In the genomic region with DNA sequence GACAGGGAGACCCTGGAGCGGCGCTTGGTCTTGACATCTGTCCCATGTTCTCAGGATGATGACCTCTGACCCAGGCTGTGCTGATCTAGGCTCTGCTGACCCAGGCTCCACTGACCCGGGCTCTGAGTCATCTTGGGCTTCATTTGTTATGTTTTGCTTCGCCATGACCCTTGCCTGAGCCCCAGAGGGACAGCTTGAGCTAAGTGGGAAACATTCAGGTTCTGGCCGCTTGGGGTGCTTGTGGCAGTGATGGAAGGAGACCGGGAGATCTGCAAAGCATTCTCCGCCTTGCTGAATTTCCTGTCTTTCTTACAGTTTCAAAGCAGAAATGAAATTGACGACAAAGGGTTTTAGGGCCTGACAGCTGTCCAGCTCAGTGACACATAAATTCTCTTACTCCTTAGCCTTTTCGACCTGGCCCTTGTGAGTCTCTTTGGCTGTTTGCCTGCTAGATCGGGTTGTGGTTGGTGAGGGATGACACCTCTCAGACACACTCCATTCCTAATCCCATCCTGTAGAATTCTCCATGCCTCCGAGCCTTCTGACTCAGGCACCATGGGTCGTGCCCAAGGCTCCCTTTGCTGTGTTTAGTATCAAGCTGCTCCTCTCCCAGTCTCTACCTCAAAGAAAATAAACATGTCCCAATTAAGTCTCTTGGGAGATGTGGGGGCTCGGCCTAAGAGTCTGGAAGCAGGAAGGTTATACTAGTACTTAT, we compare ENCODE assay signal across 13 mouse cellular contexts. TPM values are rescaled to one million over a fixed set of nuclear protein-coding genes. Genes with fewer than 3 reads are reported as not detected.
DNase-seq lines count a peak whose midpoint lies in the region; ATAC-seq and TF ChIP-seq lines count a peak whose summit lies in the region.
"Had no signal": no experiment of that assay in that cellular context is flagged by ENCODE, and none has a peak within 500 bp of the region (broad histone marks: within the 10 kb centered on the region; RNA-seq: fewer than 3 reads in every experiment).

No protein-coding gene starts in this region.

- no peak overlapping the region for H3K4me2 ChIP-seq in forebrain, embryonic 16.5 days (ENCODE audit: low read length)
- H3K4me2 ChIP-seq in forebrain, embryonic 12.5 days, result no peak overlapping the region
- H3K4me2 ChIP-seq in lung, postnatal 0 days (replicated peaks; ENCODE audit: low read depth, low read length), result no peak overlapping the region
- no peak overlapping the region for H3K4me2 ChIP-seq in intestine, postnatal 0 days (replicated peaks; ENCODE audit: low read depth)
- H3K4me2 ChIP-seq: hindbrain, embryonic 14.5 days; limb, embryonic 12.5 days; midbrain, embryonic 11.5 days; neural tube, embryonic 12.5 days had no signal

- no peak overlapping the region for H3K4me3 ChIP-seq in forebrain, embryonic 16.5 days (replicated peaks; ENCODE audit: low read length)
- H3K4me3 ChIP-seq in forebrain, embryonic 12.5 days (replicated peaks), result no peak overlapping the region
- H3K4me3 ChIP-seq in kidney, adult 2 months (ENCODE audit: insufficient read depth, low read depth, low read length), result no peak overlapping the region
- H3K4me3 ChIP-seq in lung, postnatal 0 days (ENCODE audit: low read depth, low read length), result no peak overlapping the region
- H3K4me3 ChIP-seq in intestine, postnatal 0 days (ENCODE audit: low read depth, low read length), result no peak overlapping the region
- H3K4me3 ChIP-seq: limb, embryonic 12.5 days; neural tube, embryonic 12.5 days had no signal

- TF ChIP-seq EP300 in lung, postnatal 0 days (IDR thresholded peaks at IDR 0.05), result no peak

- H3K27ac ChIP-seq in forebrain, embryonic 16.5 days (ENCODE audit: low read length), result peak overlapping the region; percentile 75
- no peak overlapping the region for H3K27ac ChIP-seq in forebrain, embryonic 12.5 days
- peak overlapping the region; percentile 34; the same call in 1 of the 2 replicates for H3K27ac ChIP-seq in kidney, adult 2 months (ENCODE audit: insufficient read depth, low read depth, low read length)
- H3K27ac ChIP-seq in lung, postnatal 0 days (ENCODE audit: low read length), result no peak overlapping the region
- no peak overlapping the region for H3K27ac ChIP-seq in intestine, postnatal 0 days (ENCODE audit: low read depth, low read length)
- H3K27ac ChIP-seq: hindbrain, embryonic 14.5 days; limb, embryonic 12.5 days; neural tube, embryonic 12.5 days had no signal

- WGBS in forebrain, embryonic 16.5 days, result 77% methylated on average over 13 of the region's 13 CpGs
- WGBS in forebrain, embryonic 12.5 days, result 73% methylated on average over 13 of the region's 13 CpGs
- WGBS in kidney, adult 2 months, result 52% methylated on average over 13 of the region's 13 CpGs
- WGBS in lung, postnatal 0 days, result 47% methylated on average over 13 of the region's 13 CpGs
- 58% methylated on average over 13 of the region's 13 CpGs for WGBS in intestine, postnatal 0 days

- peak; percentile 19; the same call in 1 of the 2 replicates for TF ChIP-seq CTCF in kidney, adult 2 months (conservative IDR thresholded peaks at IDR 0.05; ENCODE audit: insufficient read depth, insufficient read length, low read depth, low read length)
- peak; percentile 47 for TF ChIP-seq CTCF in lung, postnatal 0 days (IDR thresholded peaks at IDR 0.05)
- peak; percentile 39 for TF ChIP-seq CTCF in intestine, postnatal 0 days (IDR thresholded peaks at IDR 0.05; ENCODE audit: low read depth)

- TF ChIP-seq POLR2A in kidney, adult 2 months (IDR thresholded peaks at IDR 0.05; ENCODE audit: low read depth, low read length), result no peak

- H3K9me3 ChIP-seq in forebrain, embryonic 16.5 days (ENCODE audit: control insufficient read depth, low read length), result no peaks in the 10 kb centered on the region
- H3K9me3 ChIP-seq in forebrain, embryonic 12.5 days, result no peaks in the 10 kb centered on the region
- H3K9me3 ChIP-seq in lung, postnatal 0 days (ENCODE audit: low read length), result no peaks in the 10 kb centered on the region
- no peaks in the 10 kb centered on the region for H3K9me3 ChIP-seq in intestine, postnatal 0 days (ENCODE audit: control insufficient read depth)
- H3K9me3 ChIP-seq: limb, embryonic 12.5 days; neural tube, embryonic 12.5 days had no signal

- H3K36me3 ChIP-seq in forebrain, embryonic 16.5 days (ENCODE audit: control insufficient read depth, insufficient read depth), result no peaks in the 10 kb centered on the region
- no peaks in the 10 kb centered on the region for H3K36me3 ChIP-seq in forebrain, embryonic 12.5 days (replicated peaks)
- H3K36me3 ChIP-seq in kidney, adult 2 months (ENCODE audit: control insufficient read depth, insufficient read depth, low read length), result no peaks in the 10 kb centered on the region
- H3K36me3 ChIP-seq in lung, postnatal 0 days (ENCODE audit: insufficient read depth, low read length), result no peaks in the 10 kb centered on the region
- H3K36me3 ChIP-seq in intestine, postnatal 0 days (ENCODE audit: control insufficient read depth, insufficient read depth), result no peaks in the 10 kb centered on the region
- H3K36me3 ChIP-seq: limb, embryonic 12.5 days; neural tube, embryonic 12.5 days had no signal

- H3K9ac ChIP-seq in forebrain, embryonic 16.5 days (replicated peaks; ENCODE audit: low read depth, low read length), result no peak overlapping the region
- no peak overlapping the region for H3K9ac ChIP-seq in forebrain, embryonic 12.5 days
- no peak overlapping the region for H3K9ac ChIP-seq in lung, postnatal 0 days (replicated peaks; ENCODE audit: low read depth)
- H3K9ac ChIP-seq in intestine, postnatal 0 days (ENCODE audit: low read depth, low read length), result no peak overlapping the region
- H3K9ac ChIP-seq: hindbrain, embryonic 14.5 days; limb, embryonic 12.5 days; neural tube, embryonic 12.5 days had no signal

- no peaks in the 10 kb centered on the region for H3K27me3 ChIP-seq in forebrain, embryonic 16.5 days (replicated peaks; ENCODE audit: control insufficient read depth, insufficient read depth, low read length)
- peaks cover 18% of the 10 kb centered on the region for H3K27me3 ChIP-seq in forebrain, embryonic 12.5 days
- H3K27me3 ChIP-seq in kidney, adult 2 months (replicated peaks; ENCODE audit: control insufficient read depth, insufficient read depth, low read length), result no peaks in the 10 kb centered on the region
- H3K27me3 ChIP-seq in lung, postnatal 0 days (replicated peaks; ENCODE audit: insufficient read depth, low read length), result no peaks in the 10 kb centered on the region
- H3K27me3 ChIP-seq in intestine, postnatal 0 days (replicated peaks; ENCODE audit: control insufficient read depth, insufficient read depth, low read length), result 0 out of 2 replicates have a peak, but pooled peaks cover 9% of the 10 kb centered on the region

- peak; percentile 58 for DNase-seq in kidney, adult 2 months
- DNase-seq in kidney, adult 11 months, result no peak
- DNase-seq in lung, postnatal 0 days (ENCODE audit: low spot score), result peak; percentile 43
- DNase-seq in lung, postnatal 36 days, result no peak
- DNase-seq: gastrocnemius, postnatal 36 days had no signal

- H3K4me1 ChIP-seq in forebrain, embryonic 16.5 days (replicated peaks; ENCODE audit: control insufficient read depth, insufficient read depth, low read length), result peaks cover 39% of the 10 kb centered on the region
- peaks cover 31% of the 10 kb centered on the region for H3K4me1 ChIP-seq in forebrain, embryonic 12.5 days
- peaks cover 24% of the 10 kb centered on the region for H3K4me1 ChIP-seq in kidney, adult 2 months (ENCODE audit: control insufficient read depth, insufficient read depth, low read length)
- H3K4me1 ChIP-seq in lung, postnatal 0 days (ENCODE audit: insufficient read depth, low read depth, low read length), result peaks cover 17% of the 10 kb centered on the region; the same call in 1 of the 2 replicates
- H3K4me1 ChIP-seq in intestine, postnatal 0 days (replicated peaks; ENCODE audit: control insufficient read depth, insufficient read depth, low read length), result no peaks in the 10 kb centered on the region

- no peak for ATAC-seq in forebrain, embryonic 16.5 days
- no peak for ATAC-seq in forebrain, embryonic 12.5 days (ENCODE audit: low FRiP score)
- peak; percentile 11; the same call in 1 of the 2 replicates for ATAC-seq in lung, postnatal 0 days
- no peak for ATAC-seq in intestine, postnatal 0 days
- ATAC-seq in erythroid progenitor cell, adult 5-6 weeks (replicated peaks; ENCODE audit: low FRiP score, poor library complexity, severe bottlenecking), result no peak

RNA-seq across cellular contexts. Expression of a gene that starts 3.2 kb away (rescaled TPM):
- 3.2 and 3.3 TPM in 2 replicates for polyA plus RNA-seq in forebrain, embryonic 16.5 days (2015; fragmentation: Nextera tagmentation; extraction: Ambion mirVana)
- 1.8 and 2.9 TPM in 2 replicates for polyA plus RNA-seq in forebrain, embryonic 12.5 days (2016; fragmentation: Nextera tagmentation; extraction: Ambion mirVana)
- polyA plus RNA-seq in kidney, adult 2 months (2012; rRNA removed), result 22.8 and 24.2 TPM in 2 replicates
- polyA plus RNA-seq in lung, postnatal 0 days (2015; fragmentation: Nextera tagmentation; extraction: Ambion mirVana), result 7.2 and 9.1 TPM in 2 replicates
- 5.2 and 6.1 TPM in 2 replicates for polyA plus RNA-seq in intestine, postnatal 0 days (2015; fragmentation: Nextera tagmentation; extraction: Ambion mirVana)
- total RNA-seq in erythroid progenitor cell, adult 5-6 weeks (2015; ENCODE audit: low replicate concordance), result not detected in 2 replicates
- not detected in 2 replicates for total RNA-seq in erythroid progenitor cell, adult 5-6 weeks (2017; ENCODE audit: low replicate concordance)

RNA-seq across cellular contexts. Expression of a gene that starts 5.9 kb away (rescaled TPM):
- 26.0 and 27.3 TPM in 2 replicates for polyA plus RNA-seq in forebrain, embryonic 16.5 days (2015; fragmentation: Nextera tagmentation; extraction: Ambion mirVana)
- polyA plus RNA-seq in forebrain, embryonic 12.5 days (2016; fragmentation: Nextera tagmentation; extraction: Ambion mirVana), result 25.4 and 27.0 TPM in 2 replicates
- 42.6 and 53.0 TPM in 2 replicates for polyA plus RNA-seq in kidney, adult 2 months (2012; rRNA removed)
- polyA plus RNA-seq in lung, postnatal 0 days (2015; fragmentation: Nextera tagmentation; extraction: Ambion mirVana), result 21.3 and 22.5 TPM in 2 replicates
- 35.0 and 36.1 TPM in 2 replicates for polyA plus RNA-seq in intestine, postnatal 0 days (2015; fragmentation: Nextera tagmentation; extraction: Ambion mirVana)
- total RNA-seq in erythroid progenitor cell, adult 5-6 weeks (2015; ENCODE audit: low replicate concordance), result 5.4 and 8.0 TPM in 2 replicates
- 6.9 and 11.3 TPM in 2 replicates for total RNA-seq in erythroid progenitor cell, adult 5-6 weeks (2017; ENCODE audit: low replicate concordance)

RNA-seq across cellular contexts. Expression of a gene that starts 22.9 kb away (rescaled TPM):
- 2.7 and 2.8 TPM in 2 replicates for polyA plus RNA-seq in forebrain, embryonic 16.5 days (2015; fragmentation: Nextera tagmentation; extraction: Ambion mirVana)
- 1.2 TPM in 2 replicates for polyA plus RNA-seq in forebrain, embryonic 12.5 days (2016; fragmentation: Nextera tagmentation; extraction: Ambion mirVana)
- polyA plus RNA-seq in kidney, adult 2 months (2012; rRNA removed), result 360 and 363 TPM in 2 replicates
- polyA plus RNA-seq in lung, postnatal 0 days (2015; fragmentation: Nextera tagmentation; extraction: Ambion mirVana), result 30.8 and 44.3 TPM in 2 replicates
- 348 and 382 TPM in 2 replicates for polyA plus RNA-seq in intestine, postnatal 0 days (2015; fragmentation: Nextera tagmentation; extraction: Ambion mirVana)
- 31.9 and 57.7 TPM in 2 replicates for total RNA-seq in erythroid progenitor cell, adult 5-6 weeks (2015; ENCODE audit: low replicate concordance)
- total RNA-seq in erythroid progenitor cell, adult 5-6 weeks (2017; ENCODE audit: low replicate concordance), result 21.6 and 56.7 TPM in 2 replicates

RNA-seq across cellular contexts. Expression of a gene that starts 51.9 kb away (rescaled TPM):
- 6.7 and 7.1 TPM in 2 replicates for polyA plus RNA-seq in forebrain, embryonic 16.5 days (2015; fragmentation: Nextera tagmentation; extraction: Ambion mirVana)
- 6.2 and 9.0 TPM in 2 replicates for polyA plus RNA-seq in forebrain, embryonic 12.5 days (2016; fragmentation: Nextera tagmentation; extraction: Ambion mirVana)
- 10.5 and 12.3 TPM in 2 replicates for polyA plus RNA-seq in kidney, adult 2 months (2012; rRNA removed)
- polyA plus RNA-seq in lung, postnatal 0 days (2015; fragmentation: Nextera tagmentation; extraction: Ambion mirVana), result 4.7 and 4.9 TPM in 2 replicates
- 11.3 and 11.7 TPM in 2 replicates for polyA plus RNA-seq in intestine, postnatal 0 days (2015; fragmentation: Nextera tagmentation; extraction: Ambion mirVana)
- not detected in 2 replicates for total RNA-seq in erythroid progenitor cell, adult 5-6 weeks (2015; ENCODE audit: low replicate concordance)
- total RNA-seq in erythroid progenitor cell, adult 5-6 weeks (2017; ENCODE audit: low replicate concordance), result 9.4 TPM in 1 of 2 replicates, not detected in the other

Comparison
In these comparisons a context has a peak if more than half of its experiments do, and no peak if none do; other contexts are left out.
1. H3K27ac ChIP-seq: peak in forebrain, embryonic 16.5 days (single experiment) and kidney, adult 2 months (single experiment); none in forebrain, embryonic 12.5 days (single experiment), lung, postnatal 0 days (single experiment) and intestine, postnatal 0 days (single experiment).
2. DNase-seq: peak in kidney, adult 2 months (single experiment) and lung, postnatal 0 days (single experiment); none in kidney, adult 11 months (single experiment) and lung, postnatal 36 days (single experiment).
3. Peak in every context shown above with its lines, with median percentiles within 50 percentile points of each other: CTCF ChIP-seq.